Comparison of ENCODE assay signal across 12 mouse cellular contexts in genomic region chr14:32695906-32696305, GRCm38 (mm10).
"Had no signal": no experiment of that assay in that cellular context is flagged by ENCODE, and none has a peak within 500 bp of the region (broad histone marks: within the 10 kb centered on the region; RNA-seq: fewer than 3 reads in every experiment).

No protein-coding gene starts in this region.

- DNase-seq: retina, postnatal 1 day; right cerebral cortex, adult 18-20 months; right cerebral cortex, postnatal 14 days; right cerebral cortex, postnatal 25 days; right cerebral cortex, postnatal 4 days; spleen, adult 18-20 months; thymus, adult 18-20 months; thymus, adult 2 months; thymus, postnatal 14 days; thymus, postnatal 25 days; thymus, postnatal 36 days; thymus, postnatal 4 days had no signal
